Mouse (Mus musculus): ENCODE measurements around the gene B3gnt8.

- no peak for TF ChIP-seq POLR2A (IDR thresholded peaks at IDR 0.05; ENCODE audit: low read depth, low read length)
- TF ChIP-seq CTCF (IDR thresholded peaks at IDR 0.05; ENCODE audit: extremely low read depth, insufficient read depth, insufficient read length, insufficient replicate concordance), result no peak
Observed at GRCm38 (mm10) chr7:25669631-25670030, 43.2 kb downstream of the B3gnt8 start.
